20 mouse cellular contexts compared by ENCODE assay signal in the genomic region with DNA sequence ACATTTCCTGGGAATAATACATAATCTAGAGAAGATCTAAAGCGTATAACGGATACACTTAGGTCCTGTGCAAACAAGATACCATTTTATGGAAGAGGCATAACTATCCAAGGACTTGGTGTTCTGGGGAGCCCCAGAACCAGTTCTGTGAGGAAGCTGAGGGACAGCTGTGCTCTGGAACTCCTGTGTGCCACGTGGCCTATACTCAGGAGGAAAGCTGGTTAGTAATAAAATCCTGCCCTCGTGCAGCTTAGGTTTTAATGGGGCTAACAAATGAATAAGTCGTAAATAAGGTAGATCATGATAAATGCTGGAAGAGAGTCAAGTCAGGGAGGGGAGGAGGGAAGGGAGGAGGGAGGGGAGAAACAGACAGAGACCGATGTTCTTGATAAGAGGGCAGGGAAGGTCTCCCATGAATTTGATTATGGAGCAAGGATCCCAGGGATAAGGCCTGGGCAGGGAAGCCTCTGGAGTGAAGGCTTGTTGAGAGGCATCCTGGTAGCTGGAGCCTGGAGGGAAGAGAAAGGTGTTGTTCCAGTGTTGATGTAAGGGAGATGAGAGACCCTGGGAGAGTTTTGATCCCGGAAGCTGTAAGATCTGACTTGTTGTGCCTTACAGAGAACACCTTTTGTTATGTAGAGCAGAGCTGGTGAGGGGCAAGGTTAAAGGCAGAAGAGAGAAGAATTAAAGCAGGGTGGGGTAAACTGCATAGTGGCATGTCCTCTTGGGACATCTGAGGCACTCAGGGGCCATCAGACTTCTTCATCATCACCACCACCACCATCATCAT.
"Had no signal": no experiment of that assay in that cellular context is flagged by ENCODE, and none has a peak within 500 bp of the region (broad histone marks: within the 10 kb centered on the region; RNA-seq: fewer than 3 reads in every experiment).

No protein-coding gene starts in this region.

- H3K27me3 ChIP-seq: heart, embryonic 13.5 days; heart, embryonic 15.5 days; hindbrain, embryonic 13.5 days; hindbrain, embryonic 15.5 days; limb, embryonic 12.5 days had no signal

- H3K27ac ChIP-seq: heart, adult 2 months; heart, embryonic 13.5 days; heart, embryonic 15.5 days; hindbrain, embryonic 13.5 days; hindbrain, embryonic 15.5 days; hindbrain, postnatal 0 days; left cerebral cortex, adult 2 months; limb, embryonic 10.5 days had no signal

- H3K4me3 ChIP-seq: heart, adult 2 months; heart, embryonic 13.5 days; heart, embryonic 15.5 days; hindbrain, embryonic 13.5 days; hindbrain, embryonic 15.5 days; left cerebral cortex, adult 2 months; limb, embryonic 10.5 days; limb, embryonic 12.5 days had no signal

- DNase-seq: gastrocnemius, postnatal 14 days; gastrocnemius, postnatal 36 days; heart, adult 11 months; heart, adult 2 months; heart, postnatal 14 days; heart, postnatal 36 days; kidney, adult 18-20 months; kidney, adult 8-10 months; kidney, postnatal 10 days; kidney, postnatal 25 days; kidney, postnatal 4 days; liver had no signal

- H3K9me3 ChIP-seq: heart, embryonic 13.5 days; heart, embryonic 15.5 days; hindbrain, embryonic 13.5 days; hindbrain, embryonic 15.5 days; limb, embryonic 10.5 days; limb, embryonic 12.5 days had no signal

- H3K36me3 ChIP-seq: heart, embryonic 13.5 days; heart, embryonic 15.5 days; hindbrain, embryonic 13.5 days; hindbrain, embryonic 15.5 days; limb, embryonic 10.5 days; limb, embryonic 12.5 days had no signal

- H3K9ac ChIP-seq: heart, embryonic 13.5 days; heart, embryonic 15.5 days; hindbrain, embryonic 13.5 days; hindbrain, embryonic 15.5 days; limb, embryonic 12.5 days had no signal
